Mouse (Mus musculus) small intestine, adult 10 weeks (tissue): Measurements from ENCODE around the gene Ninl. TPM values are rescaled to one million over a fixed set of nuclear protein-coding genes. Genes with fewer than 3 reads are reported as not detected.

Experiments used
- polyA plus RNA-seq: library from polyadenylated mRNA; stranded (reverse); fragments of 350-450 nt; fragmentation: Illumina TruSeq; extraction: RNeasy Lipid Tissue Mini Kit (QIAGEN cat#74804); gene quantifications from one replicate; pipeline ENCODE4 v1.2.3, GENCODE M21; 2014; ENCODE audit warnings: low replicate concordance

Ninl gene
- polyA plus RNA-seq: 0.74 TPM

GRCm38 (mm10) chr2:151039232-151039695 is at the start of gene Ninl, which contains the start of gene Nanp:
Gene Ninl (minus strand): TSS chr2:151039382.
Gene Nanp (minus strand): TSS chr2:151039398.

GRCm38 (mm10) chr2:150904936-150905450 is 134.2 kb downstream of the Ninl start, which contains the start of gene Gins1:
Gene Gins1 (plus strand): TSS chr2:150905400.

GRCm38 (mm10) chr2:150904272-150904935 is 134.8 kb downstream of the Ninl start, which contains the start of gene Abhd12:
Gene Abhd12 (minus strand): TSS chr2:150904741.

Other genes starting within 250 kb of the Ninl start
- 156 TPM for gene Abhd12, start 134.6 kb downstream of the Ninl start, polyA plus RNA-seq
- 11.2 TPM for gene Gins1, start 134.0 kb downstream of the Ninl start, polyA plus RNA-seq
- 62.6 TPM for gene Nanp, start within 50 bp of the Ninl start, polyA plus RNA-seq
- gene Gm14151, start 53.0 kb upstream of the Ninl start, polyA plus RNA-seq: not detected
- gene Gm14147, start 58.9 kb upstream of the Ninl start, polyA plus RNA-seq: not detected